ENCODE assay signal across 9 mouse cellular contexts in genomic region chr8:70625104-70625503, GRCm38 (mm10). TPM values are rescaled to one million over a fixed set of nuclear protein-coding genes. Genes with fewer than 3 reads are reported as not detected.
DNase-seq lines count a peak whose midpoint lies in the region; ATAC-seq and TF ChIP-seq lines count a peak whose summit lies in the region.
"Had no signal": no experiment of that assay in that cellular context is flagged by ENCODE, and none has a peak within 500 bp of the region (broad histone marks: within the 10 kb centered on the region; RNA-seq: fewer than 3 reads in every experiment).

No protein-coding gene starts in this region.

- 25% methylated on average over 5 of the region's 5 CpGs for WGBS in forebrain, embryonic 11.5 days
- 17% methylated on average over 5 of the region's 5 CpGs for WGBS in forebrain, embryonic 15.5 days
- WGBS in spleen, adult 2 months = 34% methylated on average over 5 of the region's 5 CpGs
- WGBS in embryonic facial prominence, embryonic 13.5 days = 11% methylated on average over 5 of the region's 5 CpGs
- WGBS in limb, embryonic 15.5 days = 11% methylated on average over 5 of the region's 5 CpGs

- TF ChIP-seq POLR2A in spleen, adult 2 months (IDR thresholded peaks at IDR 0.05; ENCODE audit: low read depth, low read length) = no peak

- no peak overlapping the region for H3K4me2 ChIP-seq in forebrain, embryonic 11.5 days (ENCODE audit: low read depth, low read length, severe bottlenecking)
- H3K4me2 ChIP-seq in forebrain, embryonic 15.5 days (replicated peaks) = no peak overlapping the region
- peak overlapping the region; percentile 24 for H3K4me2 ChIP-seq in embryonic facial prominence, embryonic 13.5 days
- H3K4me2 ChIP-seq in limb, embryonic 15.5 days = 0 out of 2 replicates have a peak overlapping the region, but pooled peaks have one; percentile 8
- H3K4me2 ChIP-seq: lung, embryonic 15.5 days had no signal

- no peaks in the 10 kb centered on the region for H3K27me3 ChIP-seq in forebrain, embryonic 11.5 days (ENCODE audit: control insufficient read depth, insufficient read depth, low read length)
- H3K27me3 ChIP-seq in forebrain, embryonic 15.5 days = 0 out of 2 replicates have a peak, but pooled peaks cover 3% of the 10 kb centered on the region
- H3K27me3 ChIP-seq in spleen, adult 2 months (ENCODE audit: control insufficient read depth, insufficient read depth, low read length) = no peaks in the 10 kb centered on the region
- H3K27me3 ChIP-seq in embryonic facial prominence, embryonic 13.5 days = peaks cover 31% of the 10 kb centered on the region
- peaks cover 8% of the 10 kb centered on the region; the same call in 1 of the 2 replicates for H3K27me3 ChIP-seq in limb, embryonic 15.5 days

- TF ChIP-seq CTCF in spleen, adult 2 months (IDR thresholded peaks at IDR 0.05; ENCODE audit: extremely low read depth, insufficient read depth, insufficient read length, insufficient replicate concordance) = peak; percentile 26; the same call in 1 of the 2 replicates

- no peaks in the 10 kb centered on the region for H3K9me3 ChIP-seq in forebrain, embryonic 11.5 days (ENCODE audit: control insufficient read depth, low read length)
- H3K9me3 ChIP-seq in forebrain, embryonic 15.5 days = no peaks in the 10 kb centered on the region
- H3K9me3 ChIP-seq in embryonic facial prominence, embryonic 13.5 days = no peaks in the 10 kb centered on the region
- H3K9me3 ChIP-seq in limb, embryonic 15.5 days = no peaks in the 10 kb centered on the region
- H3K9me3 ChIP-seq: lung, embryonic 15.5 days had no signal

- no peak for ATAC-seq in forebrain, embryonic 11.5 days (replicated peaks; ENCODE audit: low FRiP score)
- no peak for ATAC-seq in forebrain, embryonic 15.5 days (replicated peaks)
- ATAC-seq in embryonic facial prominence, embryonic 13.5 days (ENCODE audit: insufficient number of reproducible peaks, insufficient read depth, low FRiP score, low TSS enrichment, low read depth) = no peak
- ATAC-seq in limb, embryonic 15.5 days (ENCODE audit: insufficient number of reproducible peaks, low FRiP score, low TSS enrichment, low read depth) = no peak
- ATAC-seq in megakaryocyte-erythroid progenitor cell, adult 5-6 weeks (replicated peaks; ENCODE audit: low FRiP score, low TSS enrichment, poor library complexity, severe bottlenecking) = no peak

- DNase-seq in forebrain, embryonic 11.5 days (ENCODE audit: low spot score) = peak; percentile 79
- DNase-seq in spleen, adult 2 months (ENCODE audit: low read depth in 1 of 2, low spot score in 2 of 2) = peak in 1 of 2 experiments; percentile 28
- no peak for DNase-seq in spleen, adult 12 weeks (ENCODE audit: low spot score)
- peak; percentile 75 for DNase-seq in testis, postnatal 10 days (ENCODE audit: low spot score)

- H3K4me3 ChIP-seq in forebrain, embryonic 11.5 days (ENCODE audit: low read depth, low read length) = no peak overlapping the region
- H3K4me3 ChIP-seq in forebrain, embryonic 15.5 days = no peak overlapping the region
- H3K4me3 ChIP-seq in spleen, adult 2 months (ENCODE audit: extremely low read depth, insufficient read depth, insufficient read length) = no peak overlapping the region
- no peak overlapping the region for H3K4me3 ChIP-seq in embryonic facial prominence, embryonic 13.5 days
- H3K4me3 ChIP-seq in limb, embryonic 15.5 days = no peak overlapping the region
- H3K4me3 ChIP-seq: lung, embryonic 15.5 days had no signal

- H3K27ac ChIP-seq in forebrain, embryonic 11.5 days (ENCODE audit: low read depth, low read length) = no peak overlapping the region
- no peak overlapping the region for H3K27ac ChIP-seq in forebrain, embryonic 15.5 days (replicated peaks)
- H3K27ac ChIP-seq in spleen, adult 2 months (ENCODE audit: insufficient read depth, low read length) = no peak overlapping the region
- H3K27ac ChIP-seq in embryonic facial prominence, embryonic 13.5 days = no peak overlapping the region
- no peak overlapping the region for H3K27ac ChIP-seq in limb, embryonic 15.5 days
- H3K27ac ChIP-seq: lung, embryonic 15.5 days had no signal

- H3K36me3 ChIP-seq in forebrain, embryonic 11.5 days (ENCODE audit: control insufficient read depth, insufficient read depth, low read length) = no peaks in the 10 kb centered on the region
- H3K36me3 ChIP-seq in forebrain, embryonic 15.5 days = no peaks in the 10 kb centered on the region
- H3K36me3 ChIP-seq in spleen, adult 2 months (ENCODE audit: control insufficient read depth, insufficient read depth, low read length) = no peaks in the 10 kb centered on the region
- H3K36me3 ChIP-seq in embryonic facial prominence, embryonic 13.5 days = no peaks in the 10 kb centered on the region
- H3K36me3 ChIP-seq in limb, embryonic 15.5 days = no peaks in the 10 kb centered on the region
- H3K36me3 ChIP-seq: lung, embryonic 15.5 days had no signal

- no peak overlapping the region for H3K9ac ChIP-seq in forebrain, embryonic 11.5 days (ENCODE audit: low read length)
- H3K9ac ChIP-seq in forebrain, embryonic 15.5 days (replicated peaks) = no peak overlapping the region
- H3K9ac ChIP-seq in embryonic facial prominence, embryonic 13.5 days = peak overlapping the region; percentile 56; the same call in 1 of the 2 replicates
- no peak overlapping the region for H3K9ac ChIP-seq in limb, embryonic 15.5 days
- H3K9ac ChIP-seq: lung, embryonic 15.5 days had no signal

- 0 out of 2 replicates have a peak, but pooled peaks cover 2% of the 10 kb centered on the region for H3K4me1 ChIP-seq in forebrain, embryonic 11.5 days (replicated peaks; ENCODE audit: control insufficient read depth, insufficient read depth, low read length)
- H3K4me1 ChIP-seq in forebrain, embryonic 15.5 days = peaks cover 10% of the 10 kb centered on the region
- H3K4me1 ChIP-seq in spleen, adult 2 months (ENCODE audit: control insufficient read depth, insufficient read depth, insufficient read length) = peaks cover 3% of the 10 kb centered on the region; the same call in 1 of the 2 replicates
- H3K4me1 ChIP-seq in embryonic facial prominence, embryonic 13.5 days = peaks cover 8% of the 10 kb centered on the region; the same call in 1 of the 2 replicates
- peaks cover 12% of the 10 kb centered on the region for H3K4me1 ChIP-seq in limb, embryonic 15.5 days

RNA-seq across cellular contexts. Expression of gene Gdf15, which starts 7.2 kb away (rescaled TPM):
- not detected in 2 replicates for polyA plus RNA-seq in forebrain, embryonic 11.5 days (2014; fragmentation: Nextera tagmentation; extraction: Ambion mirVana)
- polyA plus RNA-seq in forebrain, embryonic 15.5 days (2015; fragmentation: Nextera tagmentation; extraction: Ambion mirVana) = not detected in 2 replicates
- 5.2 and 6.0 TPM in 2 replicates for polyA plus RNA-seq in spleen, adult 2 months (2012; rRNA removed)
- 0.14 and 0.22 TPM in 2 replicates for polyA plus RNA-seq in embryonic facial prominence, embryonic 13.5 days (2015; fragmentation: Nextera tagmentation; extraction: Ambion mirVana)
- 0.16 and 0.24 TPM in 2 replicates for polyA plus RNA-seq in limb, embryonic 15.5 days (2015; fragmentation: Nextera tagmentation; extraction: Ambion mirVana)
- not detected in 2 replicates for total RNA-seq in megakaryocyte-erythroid progenitor cell, adult 5-6 weeks (2014; fragmentation: Nextera tagmentation)
- total RNA-seq in megakaryocyte-erythroid progenitor cell, adult 5-6 weeks (2017) = not detected in 2 replicates

RNA-seq across cellular contexts. Expression of gene Lrrc25, which starts 9.1 kb away (rescaled TPM):
- 1.2 and 1.4 TPM in 2 replicates for polyA plus RNA-seq in forebrain, embryonic 11.5 days (2014; fragmentation: Nextera tagmentation; extraction: Ambion mirVana)
- 0.74 and 1.3 TPM in 2 replicates for polyA plus RNA-seq in forebrain, embryonic 15.5 days (2015; fragmentation: Nextera tagmentation; extraction: Ambion mirVana)
- 41.6 and 53.1 TPM in 2 replicates for polyA plus RNA-seq in spleen, adult 2 months (2012; rRNA removed)
- 1.9 TPM in 2 replicates for polyA plus RNA-seq in embryonic facial prominence, embryonic 13.5 days (2015; fragmentation: Nextera tagmentation; extraction: Ambion mirVana)
- polyA plus RNA-seq in limb, embryonic 15.5 days (2015; fragmentation: Nextera tagmentation; extraction: Ambion mirVana) = 3.2 and 3.3 TPM in 2 replicates
- total RNA-seq in megakaryocyte-erythroid progenitor cell, adult 5-6 weeks (2014; fragmentation: Nextera tagmentation) = 0.37 and 0.69 TPM in 2 replicates
- 0.15 and 0.61 TPM in 2 replicates for total RNA-seq in megakaryocyte-erythroid progenitor cell, adult 5-6 weeks (2017)

RNA-seq across cellular contexts. Expression of gene Ssbp4, which starts 16.4 kb away (rescaled TPM):
- 113 and 127 TPM in 2 replicates for polyA plus RNA-seq in forebrain, embryonic 11.5 days (2014; fragmentation: Nextera tagmentation; extraction: Ambion mirVana)
- polyA plus RNA-seq in forebrain, embryonic 15.5 days (2015; fragmentation: Nextera tagmentation; extraction: Ambion mirVana) = 114 TPM in 2 replicates
- 168 and 256 TPM in 2 replicates for polyA plus RNA-seq in spleen, adult 2 months (2012; rRNA removed)
- 100 and 107 TPM in 2 replicates for polyA plus RNA-seq in embryonic facial prominence, embryonic 13.5 days (2015; fragmentation: Nextera tagmentation; extraction: Ambion mirVana)
- 119 and 120 TPM in 2 replicates for polyA plus RNA-seq in limb, embryonic 15.5 days (2015; fragmentation: Nextera tagmentation; extraction: Ambion mirVana)
- 39.7 and 83.5 TPM in 2 replicates for total RNA-seq in megakaryocyte-erythroid progenitor cell, adult 5-6 weeks (2014; fragmentation: Nextera tagmentation)
- 77.5 and 98.5 TPM in 2 replicates for total RNA-seq in megakaryocyte-erythroid progenitor cell, adult 5-6 weeks (2017)

RNA-seq across cellular contexts. Expression of gene Isyna1, which starts 30.9 kb away (rescaled TPM):
- 98.1 and 109 TPM in 2 replicates for polyA plus RNA-seq in forebrain, embryonic 11.5 days (2014; fragmentation: Nextera tagmentation; extraction: Ambion mirVana)
- polyA plus RNA-seq in forebrain, embryonic 15.5 days (2015; fragmentation: Nextera tagmentation; extraction: Ambion mirVana) = 116 TPM in 2 replicates
- polyA plus RNA-seq in spleen, adult 2 months (2012; rRNA removed) = 136 and 189 TPM in 2 replicates
- polyA plus RNA-seq in embryonic facial prominence, embryonic 13.5 days (2015; fragmentation: Nextera tagmentation; extraction: Ambion mirVana) = 153 and 166 TPM in 2 replicates
- polyA plus RNA-seq in limb, embryonic 15.5 days (2015; fragmentation: Nextera tagmentation; extraction: Ambion mirVana) = 111 and 123 TPM in 2 replicates
- 74.1 and 91.0 TPM in 2 replicates for total RNA-seq in megakaryocyte-erythroid progenitor cell, adult 5-6 weeks (2014; fragmentation: Nextera tagmentation)
- total RNA-seq in megakaryocyte-erythroid progenitor cell, adult 5-6 weeks (2017) = 36.5 and 51.5 TPM in 2 replicates

RNA-seq across cellular contexts. Expression of gene Pgpep1, which starts 35.1 kb away (rescaled TPM):
- polyA plus RNA-seq in forebrain, embryonic 11.5 days (2014; fragmentation: Nextera tagmentation; extraction: Ambion mirVana) = 70.9 and 73.8 TPM in 2 replicates
- 63.6 and 70.2 TPM in 2 replicates for polyA plus RNA-seq in forebrain, embryonic 15.5 days (2015; fragmentation: Nextera tagmentation; extraction: Ambion mirVana)
- 18.2 and 22.2 TPM in 2 replicates for polyA plus RNA-seq in spleen, adult 2 months (2012; rRNA removed)
- 50.5 and 63.1 TPM in 2 replicates for polyA plus RNA-seq in embryonic facial prominence, embryonic 13.5 days (2015; fragmentation: Nextera tagmentation; extraction: Ambion mirVana)
- polyA plus RNA-seq in limb, embryonic 15.5 days (2015; fragmentation: Nextera tagmentation; extraction: Ambion mirVana) = 57.5 and 60.7 TPM in 2 replicates
- total RNA-seq in megakaryocyte-erythroid progenitor cell, adult 5-6 weeks (2014; fragmentation: Nextera tagmentation) = 6.3 and 8.8 TPM in 2 replicates
- total RNA-seq in megakaryocyte-erythroid progenitor cell, adult 5-6 weeks (2017) = 4.6 and 5.1 TPM in 2 replicates

Comparison
In these comparisons a context has a peak if more than half of its experiments do, and no peak if none do; other contexts are left out.
1. H3K4me2 ChIP-seq: peak in embryonic facial prominence, embryonic 13.5 days (single experiment) and limb, embryonic 15.5 days (single experiment); none in forebrain, embryonic 11.5 days (single experiment) and forebrain, embryonic 15.5 days (single experiment).